Mouse (Mus musculus) inflammation-experienced regulatory T-cells, adult 6 months (primary cell): Measurements from ENCODE around the gene Actn4. TPM values are rescaled to one million over a fixed set of nuclear protein-coding genes. Genes with fewer than 3 reads are reported as not detected.
A peak's percentile ranks its signal among the peaks of the same experiment; 100 is the strongest.
"Not testable (repeated sequence)": the region's sequence is repeated elsewhere in the genome, so short reads cannot be mapped to it uniquely, and the experiment has no call there.

Source experiments
- ATAC-seq: one replicate; pipeline ENCODE4 v1.8.0; 2017
- polyA plus RNA-seq, 3 experiments: library from polyadenylated mRNA; unstranded; fragments of 100-300 nt; shearing (Covaris generic); gene quantifications; one replicate each; pipeline ENCODE4 v1.2.1; 2017

Gene Actn4
- polyA plus RNA-seq, 3 experiments from 2014 or later: 74.2 to 145 (median 93.4) TPM

- no peak for ATAC-seq
These were observed 7.7 kb upstream of the Actn4 start for GRCm38 (mm10) chr7:28969672-28970394.

DNA sequence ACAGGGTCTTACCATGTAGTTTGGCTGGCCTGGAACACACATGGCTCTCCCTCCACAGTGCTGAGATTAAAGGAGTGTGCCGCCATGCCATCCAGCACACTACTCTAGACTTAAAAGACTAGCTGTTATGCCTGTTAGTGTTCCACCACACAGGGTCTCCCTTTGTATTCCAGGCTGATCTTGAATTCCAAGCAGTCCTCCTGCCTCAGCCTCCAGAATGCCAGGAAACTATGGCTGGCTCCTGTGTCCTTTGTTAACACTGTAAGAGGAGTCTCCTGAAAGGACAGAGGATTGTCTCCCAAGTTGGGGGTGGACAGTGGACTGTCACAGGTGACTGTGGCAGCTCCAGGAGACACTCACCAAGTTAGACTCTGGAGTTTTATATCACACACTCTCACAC is 7.1 kb upstream of the Actn4 start:
- ATAC-seq: no peak

- ATAC-seq: not testable (repeated sequence)
These were observed 6.0 kb upstream of the Actn4 start for GRCm38 (mm10) chr7:28968120-28968519.

GRCm38 (mm10) chr7:28966751-28967505 is 4.8 kb upstream of the Actn4 start:
- ATAC-seq: no peak

DNA sequence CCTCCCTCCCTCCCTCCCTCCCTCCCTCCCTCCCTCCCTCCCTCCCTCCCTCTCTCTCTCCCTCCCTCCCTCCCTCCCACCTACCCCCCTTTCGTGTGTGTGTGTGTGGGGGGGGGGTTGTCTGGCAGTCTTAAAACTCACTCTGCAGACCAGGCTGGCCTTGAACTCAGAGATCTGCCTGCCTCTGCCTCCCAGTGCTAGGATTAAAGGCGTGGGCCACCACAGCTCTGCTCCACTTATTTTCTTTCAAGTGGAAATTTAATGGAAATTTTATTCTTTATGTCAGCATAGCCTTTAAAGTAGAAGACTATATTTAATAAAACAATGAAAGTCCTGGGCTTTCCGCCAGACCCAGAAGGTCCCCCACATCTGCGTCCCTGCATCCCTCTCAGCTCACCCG is 4.0 kb upstream of the Actn4 start:
- ATAC-seq: no peak

DNA sequence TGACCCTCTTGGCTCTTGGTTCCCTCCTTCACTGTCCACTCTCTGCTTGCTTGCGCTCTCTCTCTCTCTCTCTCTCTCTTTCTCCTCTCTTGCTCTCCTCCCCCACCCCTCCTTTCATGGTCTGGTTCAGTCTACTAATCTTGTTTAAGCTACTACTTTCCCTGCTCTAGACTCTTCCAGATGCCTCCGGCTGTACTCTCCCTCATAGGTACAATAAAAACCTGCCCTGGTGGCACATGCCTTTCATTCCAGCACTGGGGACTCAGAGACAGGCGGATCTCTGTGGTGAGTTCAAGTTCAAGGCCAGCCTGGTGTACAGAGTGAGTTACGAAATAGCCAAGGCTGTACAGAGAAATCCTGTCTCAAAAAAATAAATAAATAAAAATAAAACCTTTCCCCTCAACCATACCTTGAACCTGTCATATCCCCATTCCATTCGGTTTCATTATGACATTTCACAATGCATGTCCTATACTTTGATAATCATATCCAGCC is 3.3 kb upstream of the Actn4 start:
- ATAC-seq: no peak

- ATAC-seq: no peak
These were observed 1.3 kb upstream of the Actn4 start for GRCm38 (mm10) chr7:28963399-28963923.

- ATAC-seq: no peak
These were observed 585 bp downstream of the Actn4 start for GRCm38 (mm10) chr7:28961584-28961926.

GRCm38 (mm10) chr7:28960354-28961046 is 1.6 kb downstream of the Actn4 start:
- ATAC-seq: no peak

GRCm38 (mm10) chr7:28959505-28960045 is 2.6 kb downstream of the Actn4 start:
- ATAC-seq: no peak

DNA sequence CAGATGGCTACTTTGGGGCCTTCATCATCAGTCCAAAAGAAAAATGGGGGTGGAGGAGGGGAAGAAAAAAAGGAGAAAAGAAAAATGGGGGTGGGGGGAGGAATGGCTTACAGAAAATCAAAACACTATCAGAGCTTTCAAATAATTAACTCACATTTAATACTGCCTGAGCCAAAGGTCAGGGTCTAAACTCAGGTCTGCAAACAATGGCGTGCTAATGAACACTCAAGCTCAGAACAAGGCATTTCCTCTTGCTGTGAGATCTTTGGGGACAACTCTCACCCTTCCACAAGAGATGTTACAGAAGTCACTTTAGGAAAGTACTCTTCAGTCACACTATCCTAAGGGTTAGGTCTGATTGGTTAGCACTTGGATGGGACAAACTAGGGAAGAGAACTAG is 3.4 kb downstream of the Actn4 start:
- ATAC-seq: no peak

GRCm38 (mm10) chr7:28957997-28958725 is 4.0 kb downstream of the Actn4 start:
- ATAC-seq: no peak

DNA sequence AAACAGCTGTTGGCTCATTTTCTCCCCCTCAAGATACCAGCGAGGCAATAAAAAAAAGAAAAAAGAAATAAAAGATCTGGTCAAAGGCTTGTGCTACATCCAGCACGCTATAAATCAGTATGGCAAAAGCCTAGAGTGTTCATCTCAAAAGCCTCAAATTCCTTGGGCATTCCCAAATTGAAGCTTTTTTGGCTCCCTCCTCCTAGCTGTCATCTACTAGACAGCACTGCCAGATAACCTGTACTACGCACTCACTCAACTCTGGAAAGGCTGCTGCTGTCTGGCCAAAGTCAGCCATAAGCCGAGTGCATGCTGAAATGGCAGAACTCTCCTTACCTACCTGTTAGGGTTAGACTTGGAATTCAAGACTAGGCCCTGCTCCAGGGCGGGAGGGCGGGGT is 4.9 kb downstream of the Actn4 start:
- no peak for ATAC-seq

GRCm38 (mm10) chr7:28956270-28956669 is 5.9 kb downstream of the Actn4 start:
- ATAC-seq: peak; percentile 25

DNA sequence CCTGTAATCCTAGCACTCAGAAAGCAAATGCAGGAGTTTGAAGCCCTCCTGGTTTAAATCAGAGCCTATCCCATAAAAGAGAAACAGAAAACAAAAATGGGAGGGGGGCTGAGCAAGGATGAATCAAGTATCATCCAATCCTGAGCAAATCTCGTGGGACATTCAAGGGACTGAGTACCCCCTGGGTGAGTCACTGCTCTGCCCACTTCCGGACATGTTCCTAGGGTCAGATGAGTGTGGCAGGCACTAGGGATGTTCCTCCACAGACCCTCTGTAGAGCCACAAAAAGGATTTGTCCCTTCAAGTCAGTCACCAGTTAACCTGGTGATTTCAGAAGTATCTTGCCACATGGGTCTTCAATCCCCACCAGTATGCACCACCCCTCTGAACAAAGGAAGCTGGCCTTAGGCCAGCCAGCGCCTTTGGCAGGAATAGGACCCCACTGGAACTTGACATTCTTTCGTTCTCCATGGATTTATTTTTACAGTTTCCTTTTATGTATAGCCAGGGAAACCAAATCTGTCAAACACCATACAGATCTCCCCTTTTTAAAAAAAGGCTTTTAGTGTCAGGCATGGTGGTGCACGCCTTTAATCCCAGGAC is 6.7 kb downstream of the Actn4 start:
- ATAC-seq: no peak

DNA sequence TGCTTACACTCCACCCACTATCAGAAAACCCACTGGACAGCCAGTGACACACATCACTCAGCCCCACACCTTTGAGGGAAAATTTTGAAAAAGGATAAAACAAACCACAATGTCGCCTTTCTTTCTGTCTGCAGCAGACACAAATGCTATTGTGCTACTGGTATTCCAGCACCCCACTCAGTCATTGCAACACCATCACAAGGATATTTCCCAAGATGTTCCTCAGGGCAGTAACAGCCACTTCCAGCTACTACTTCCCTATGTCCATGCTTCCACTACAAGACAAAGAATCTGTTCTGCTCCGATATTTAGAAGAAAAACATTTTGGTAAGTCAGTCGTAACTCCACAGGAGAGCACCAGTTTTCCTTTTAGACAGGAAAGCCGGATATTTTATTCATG is 7.4 kb downstream of the Actn4 start:
- ATAC-seq: no peak

- ATAC-seq: no peak
These were observed 8.4 kb downstream of the Actn4 start for GRCm38 (mm10) chr7:28953476-28954376.

DNA sequence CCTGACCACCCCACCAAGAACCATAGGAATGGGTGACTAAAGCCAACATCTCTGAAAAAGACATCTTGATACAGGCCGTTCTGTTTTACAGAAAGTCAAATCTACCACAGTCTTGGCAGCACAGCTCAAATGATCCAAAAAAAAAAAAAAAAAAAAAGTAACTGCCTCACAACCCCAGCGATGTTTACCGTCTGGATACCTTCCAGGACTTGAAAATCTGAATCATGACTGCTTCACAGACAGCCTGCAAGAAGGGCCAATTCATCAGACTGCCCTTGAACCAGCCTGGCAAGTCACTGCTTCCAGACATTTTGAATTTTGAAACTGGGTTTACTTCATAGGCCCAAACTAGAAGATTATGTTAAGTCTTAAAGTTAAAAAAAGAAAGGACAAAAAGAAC is 9.4 kb downstream of the Actn4 start:
- no peak for ATAC-seq

GRCm38 (mm10) chr7:28951764-28952163 is 10.4 kb downstream of the Actn4 start:
- ATAC-seq: no peak

DNA sequence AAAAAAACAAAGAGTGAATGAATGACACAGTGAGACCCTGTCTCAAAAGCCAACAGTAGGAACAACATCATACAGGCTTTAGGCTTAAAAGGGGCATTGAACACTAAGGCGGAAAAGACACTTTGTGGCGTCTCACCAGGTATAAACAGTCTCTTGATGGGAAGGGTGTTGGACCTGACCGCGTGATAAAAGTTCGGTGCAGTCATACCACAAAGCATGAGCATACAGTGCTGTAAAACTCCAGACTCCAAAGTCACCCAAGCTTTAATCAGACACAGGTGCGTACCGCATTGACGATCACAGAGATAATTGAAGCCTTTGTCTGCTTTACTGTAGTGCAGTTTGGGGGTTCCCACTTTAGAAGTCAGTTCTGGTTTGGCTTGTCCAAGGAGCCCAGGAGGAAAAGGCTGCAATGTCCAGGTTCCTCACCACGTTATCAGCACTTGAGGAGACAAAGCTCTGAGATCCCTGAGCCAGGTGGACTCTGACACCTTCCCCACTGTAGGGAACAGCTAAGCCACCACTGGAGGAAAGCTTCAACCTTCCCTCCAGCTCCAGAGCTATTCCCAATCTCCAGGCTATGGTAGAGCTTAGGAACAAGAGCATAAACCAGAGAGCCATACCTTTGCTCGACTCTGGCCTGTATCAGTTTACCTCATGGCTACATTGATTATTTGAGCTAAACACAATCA is 11.6 kb downstream of the Actn4 start:
- no peak for ATAC-seq
